Mouse (Mus musculus): ENCODE results near the gene Ankrd23. TPM values are rescaled to one million over a fixed set of nuclear protein-coding genes. Genes with fewer than 3 reads are reported as not detected.

Ankrd23 gene
- polyA plus RNA-seq, 1 experiment: 26.1 TPM

DNA sequence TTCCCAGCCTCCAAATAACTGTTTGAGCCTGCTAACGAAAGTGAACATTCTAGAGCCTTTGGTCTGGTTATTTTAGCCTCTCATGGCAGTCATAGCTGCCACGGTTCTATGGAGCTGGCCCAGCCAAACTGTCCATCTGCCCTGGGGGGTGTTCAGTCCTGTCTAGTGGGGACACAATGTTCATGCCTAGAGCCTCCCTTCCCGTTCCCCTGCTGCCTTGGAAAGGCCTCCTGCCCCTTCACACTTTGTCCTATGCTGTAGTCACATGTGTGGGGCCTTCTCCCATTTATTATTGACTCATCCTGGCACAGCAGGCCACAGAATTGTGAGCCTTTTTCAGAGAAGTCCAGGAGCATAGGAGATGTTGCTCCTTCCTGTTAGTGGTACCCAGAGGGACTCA, 18.4 kb downstream of the Ankrd23 start:
- no peak for DNase-seq (ENCODE audit: low spot score)

DNA sequence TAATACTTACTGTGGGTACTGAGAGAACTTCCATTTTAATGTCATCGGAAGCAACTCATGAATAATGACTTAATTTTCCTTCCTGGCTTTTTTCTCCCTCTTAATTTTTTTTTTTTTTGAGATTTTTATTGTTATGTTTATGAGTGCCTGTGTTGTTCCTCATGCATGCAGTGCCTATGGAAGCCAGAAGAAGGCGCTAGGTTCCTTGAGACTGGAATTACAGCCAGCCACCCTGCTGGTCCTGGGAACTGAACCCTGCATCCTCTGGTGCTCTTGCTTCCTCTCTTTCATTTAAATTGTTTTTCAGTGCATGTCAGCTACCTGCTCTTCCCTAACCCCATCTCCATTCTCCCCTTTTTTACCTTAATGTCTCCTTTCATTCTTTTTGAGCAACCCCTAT, 23.0 kb downstream of the Ankrd23 start:
- no peak for DNase-seq (ENCODE audit: low spot score)

- DNase-seq (ENCODE audit: low spot score): no peak
Observed at GRCm38 (mm10) chr1:36513310-36513709, 23.4 kb downstream of the Ankrd23 start.

DNA sequence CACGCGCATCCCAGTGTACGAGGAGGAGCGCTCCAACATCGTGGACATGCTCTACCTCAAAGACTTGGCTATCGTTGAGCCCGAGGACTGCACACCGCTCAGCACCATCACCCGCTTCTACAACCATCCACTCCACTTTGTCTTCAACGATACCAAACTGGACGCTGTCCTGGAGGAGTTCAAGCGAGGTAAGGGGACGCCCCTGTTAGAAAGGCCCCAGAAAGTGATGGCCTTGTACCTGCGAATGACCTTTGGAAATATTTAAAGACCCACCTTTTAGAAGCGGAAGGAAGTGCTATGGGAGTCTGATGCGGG, 23.8 kb downstream of the Ankrd23 start:
- DNase-seq (ENCODE audit: low spot score): no peak

DNA sequence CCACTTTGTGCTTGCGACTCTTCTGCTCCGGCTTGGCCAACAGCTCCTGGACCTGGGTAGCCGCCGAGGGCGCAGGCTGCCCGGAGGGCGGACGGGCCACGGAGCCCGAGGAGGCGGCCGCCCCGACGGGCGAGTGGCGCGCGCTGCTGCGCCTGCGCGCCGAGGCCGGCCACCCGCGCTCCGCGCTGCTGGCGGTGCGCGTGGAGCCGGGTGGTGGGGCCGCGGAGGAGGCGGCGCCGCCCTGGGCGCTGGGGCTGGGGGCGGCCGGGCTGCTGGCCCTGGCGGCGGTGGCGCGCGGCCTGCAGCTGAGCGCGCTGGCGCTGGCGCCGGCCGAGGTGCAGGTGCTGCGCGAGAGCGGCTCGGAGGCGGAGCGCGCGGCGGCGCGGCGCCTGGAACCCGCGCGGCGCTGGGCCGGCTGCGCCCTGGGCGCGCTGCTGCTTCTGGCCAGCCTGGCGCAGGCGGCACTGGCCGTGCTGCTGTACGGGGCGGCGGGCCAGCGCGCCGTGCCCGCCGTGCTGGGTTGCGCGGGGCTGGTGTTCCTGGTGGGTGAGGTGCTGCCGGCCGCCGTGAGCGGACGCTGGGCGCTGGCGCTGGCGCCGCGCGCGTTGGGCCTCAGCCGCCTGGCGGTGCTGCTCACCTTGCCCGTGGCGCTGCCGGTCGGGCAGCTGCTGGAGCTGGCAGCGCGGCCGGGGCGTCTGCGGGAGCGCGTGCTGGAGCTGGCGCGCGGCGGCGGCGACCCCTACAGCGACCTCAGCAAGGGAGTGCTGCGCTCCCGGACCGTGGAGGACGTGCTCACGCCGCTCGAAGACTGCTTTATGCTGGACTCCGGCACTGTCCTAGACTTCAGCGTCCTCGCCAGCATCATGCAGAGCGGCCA, 24.4 kb downstream of the Ankrd23 start:
- DNase-seq (ENCODE audit: low spot score): peak; percentile 55

- peak; percentile 100 for DNase-seq (ENCODE audit: low spot score)
Observed at GRCm38 (mm10) chr1:36511289-36512021, 25.2 kb downstream of the Ankrd23 start, which contains the start of gene Cnnm3. Gene Cnnm3 (plus strand): TSS chr1:36511867.

DNA sequence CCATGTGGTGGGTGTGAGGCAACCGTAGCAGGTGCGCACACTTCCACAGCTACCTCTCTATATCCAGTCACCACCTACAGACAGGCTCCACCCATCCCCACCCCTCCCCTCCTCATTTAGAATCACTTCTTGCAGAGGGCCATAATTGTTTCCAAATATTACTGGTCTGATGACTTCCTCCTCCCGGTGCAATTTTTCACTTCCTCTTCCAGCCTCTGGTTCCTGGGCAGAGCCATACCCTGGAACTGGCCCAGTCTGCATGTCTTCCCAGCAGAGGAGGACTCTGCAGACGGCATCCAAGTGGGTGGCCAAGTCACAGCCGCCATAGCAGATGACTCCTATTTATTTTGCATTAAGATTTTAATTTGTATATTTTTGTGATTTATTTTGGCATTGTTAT, 28.4 kb downstream of the Ankrd23 start:
- DNase-seq (ENCODE audit: low spot score): no peak

GRCm38 (mm10) chr1:36501261-36501660, 35.4 kb downstream of the Ankrd23 start:
- DNase-seq (ENCODE audit: low spot score): peak; percentile 62

DNA sequence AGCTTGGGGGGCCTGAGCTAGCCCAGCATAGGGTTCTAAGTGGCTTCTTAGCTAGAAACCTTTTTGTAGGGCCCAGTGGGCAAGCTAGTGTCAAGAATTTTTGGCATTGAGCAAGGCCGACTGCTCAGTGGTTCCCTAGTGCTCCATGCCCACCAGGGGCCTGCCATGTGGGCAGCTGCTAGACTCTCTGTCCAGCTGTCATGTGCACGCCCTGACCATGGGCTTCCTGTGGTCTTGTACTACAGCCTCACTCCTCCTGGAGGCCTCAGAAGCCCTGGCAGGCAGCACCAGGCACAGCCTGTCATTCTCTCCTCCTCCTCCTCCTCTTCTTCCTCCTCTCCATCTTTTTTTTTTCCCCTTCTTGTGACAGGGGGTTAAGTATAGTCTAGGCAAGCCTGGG, 39.4 kb downstream of the Ankrd23 start:
- no peak for DNase-seq (ENCODE audit: low spot score)

GRCm38 (mm10) chr1:36496719-36497118, 40.0 kb downstream of the Ankrd23 start:
- no peak for DNase-seq (ENCODE audit: low spot score)

GRCm38 (mm10) chr1:36493299-36493698, 43.4 kb downstream of the Ankrd23 start:
- DNase-seq (ENCODE audit: low spot score): no peak

DNA sequence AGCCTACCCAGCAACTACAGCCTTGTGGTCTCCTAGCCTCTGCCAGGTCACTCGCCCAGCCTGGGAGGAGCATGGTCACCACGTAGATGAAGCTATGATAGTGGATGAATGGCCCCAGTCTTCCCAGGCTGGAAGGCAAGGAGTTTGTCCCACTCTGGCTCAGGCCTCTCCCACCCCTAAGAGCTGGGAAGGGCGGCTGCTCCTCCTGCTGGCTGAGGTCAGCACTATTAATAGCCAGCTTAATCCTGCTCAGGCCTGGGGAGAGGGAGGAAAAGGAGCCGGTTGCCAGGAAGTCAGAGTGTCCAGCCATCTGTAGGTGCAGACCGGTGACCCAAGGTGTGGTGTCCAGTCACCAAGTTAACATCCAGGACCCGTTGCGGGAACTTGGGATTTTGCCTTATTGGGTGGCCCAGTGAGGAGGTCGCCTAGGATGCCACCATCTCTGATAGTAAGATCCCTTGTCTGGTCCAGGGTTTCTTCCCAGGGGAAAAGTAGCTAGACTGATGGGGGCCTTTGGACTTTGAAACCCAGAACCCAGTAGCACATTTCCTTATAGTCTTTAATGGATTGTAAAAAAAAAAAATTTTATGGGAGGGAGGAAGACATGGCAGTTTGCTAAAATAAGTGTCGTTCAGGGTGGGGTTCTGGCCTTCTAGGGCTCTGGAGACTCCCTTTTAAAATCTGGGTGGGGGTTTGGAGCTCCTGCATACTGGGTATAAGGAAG, 44.1 kb downstream of the Ankrd23 start:
- no peak for DNase-seq (ENCODE audit: low spot score)

GRCm38 (mm10) chr1:36489661-36490060, 47.0 kb downstream of the Ankrd23 start:
- no peak for DNase-seq (ENCODE audit: low spot score)

- no peak for DNase-seq (ENCODE audit: low spot score)
Observed at GRCm38 (mm10) chr1:36487111-36487510, 49.6 kb downstream of the Ankrd23 start.

DNA sequence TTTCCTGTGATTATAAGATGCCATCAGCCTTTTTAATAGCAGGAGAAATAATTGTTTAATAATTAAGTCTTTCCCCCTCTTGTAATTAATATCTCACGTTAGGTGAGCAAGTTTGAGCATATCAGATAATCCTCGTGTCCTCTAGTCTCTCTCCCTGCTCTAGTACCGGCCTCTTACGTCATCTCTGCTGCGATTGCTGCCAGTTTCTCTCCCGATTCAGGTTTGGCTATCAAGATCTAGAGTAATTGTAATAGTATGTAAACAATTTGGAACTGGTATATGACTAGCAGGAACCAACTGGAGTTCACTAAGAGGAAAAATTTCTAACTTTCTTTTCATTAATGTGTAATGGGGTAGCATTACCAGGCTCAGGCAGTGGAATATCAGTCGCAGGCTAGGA, 51.6 kb downstream of the Ankrd23 start:
- no peak for DNase-seq (ENCODE audit: low spot score)

DNA sequence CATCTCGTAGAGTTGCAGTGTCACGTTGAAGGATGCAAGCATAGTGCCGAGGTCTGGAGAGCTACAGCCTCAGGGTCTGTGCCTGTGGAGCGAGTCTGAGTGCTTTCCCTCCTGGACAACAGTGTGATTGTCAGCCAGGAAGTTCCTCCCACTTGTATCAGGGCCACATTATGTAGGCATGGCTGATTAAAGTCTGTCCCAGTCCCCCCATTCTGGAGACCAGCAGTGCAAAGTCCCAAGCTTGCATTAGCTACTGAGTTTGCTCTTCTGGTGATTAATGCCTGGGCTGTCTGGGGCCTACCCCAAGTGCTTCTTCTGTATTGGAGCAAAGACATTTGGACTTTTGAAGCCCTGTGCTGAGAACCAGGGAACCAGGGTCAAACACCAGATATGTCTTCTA, 52.9 kb downstream of the Ankrd23 start:
- DNase-seq (ENCODE audit: low spot score): no peak

Other genes with a start within 250 kb of the Ankrd23 start
- gene Arid5a, start 229.2 kb downstream of the Ankrd23 start, polyA plus RNA-seq (2012; rRNA removed): 7.4 and 8.1 TPM in 2 replicates
- gene Kansl3, start 167.7 kb downstream of the Ankrd23 start, polyA plus RNA-seq (2012; rRNA removed): 47.3 and 48.4 TPM in 2 replicates
- gene Fer1l5, start 164.6 kb downstream of the Ankrd23 start, polyA plus RNA-seq (2012; rRNA removed): 0.18 and 0.19 TPM in 2 replicates
- gene Lman2l, start 91.6 kb downstream of the Ankrd23 start, polyA plus RNA-seq (2012; rRNA removed): 17.6 and 20.3 TPM in 2 replicates
- gene Cnnm4, start 65.3 kb downstream of the Ankrd23 start, polyA plus RNA-seq (2012; rRNA removed): 8.6 and 9.1 TPM in 2 replicates
- 15.2 and 17.6 TPM in 2 replicates for gene Cnnm3, start 25.0 kb downstream of the Ankrd23 start, polyA plus RNA-seq (2012; rRNA removed)
- 0.12 and 0.25 TPM in 2 replicates for gene Gm42417, start 2.5 kb upstream of the Ankrd23 start, polyA plus RNA-seq (2012; rRNA removed)
- 19.6 and 26.7 TPM in 2 replicates for gene Ankrd39, start 10.6 kb upstream of the Ankrd23 start, polyA plus RNA-seq (2012; rRNA removed)
- gene Sema4c, start 21.5 kb upstream of the Ankrd23 start, polyA plus RNA-seq (2012; rRNA removed): 25.6 and 30.8 TPM in 2 replicates
- gene Fam178b, start 146.3 kb upstream of the Ankrd23 start, polyA plus RNA-seq (2012; rRNA removed): 4.3 TPM in 2 replicates
- gene Cox5b, start 154.6 kb upstream of the Ankrd23 start, polyA plus RNA-seq (2012; rRNA removed): 400 and 450 TPM in 2 replicates
- gene 4933424G06Rik, start 173.3 kb upstream of the Ankrd23 start, polyA plus RNA-seq (2012; rRNA removed): 0.10 and 0.14 TPM in 2 replicates
- 116 and 141 TPM in 2 replicates for gene Actr1b, start 177.5 kb upstream of the Ankrd23 start, polyA plus RNA-seq (2012; rRNA removed)
- gene Zap70, start 224.9 kb upstream of the Ankrd23 start, polyA plus RNA-seq (2012; rRNA removed): 1.1 and 1.2 TPM in 2 replicates